Mouse (Mus musculus): Measurements from ENCODE around the gene Tro.

DNA sequence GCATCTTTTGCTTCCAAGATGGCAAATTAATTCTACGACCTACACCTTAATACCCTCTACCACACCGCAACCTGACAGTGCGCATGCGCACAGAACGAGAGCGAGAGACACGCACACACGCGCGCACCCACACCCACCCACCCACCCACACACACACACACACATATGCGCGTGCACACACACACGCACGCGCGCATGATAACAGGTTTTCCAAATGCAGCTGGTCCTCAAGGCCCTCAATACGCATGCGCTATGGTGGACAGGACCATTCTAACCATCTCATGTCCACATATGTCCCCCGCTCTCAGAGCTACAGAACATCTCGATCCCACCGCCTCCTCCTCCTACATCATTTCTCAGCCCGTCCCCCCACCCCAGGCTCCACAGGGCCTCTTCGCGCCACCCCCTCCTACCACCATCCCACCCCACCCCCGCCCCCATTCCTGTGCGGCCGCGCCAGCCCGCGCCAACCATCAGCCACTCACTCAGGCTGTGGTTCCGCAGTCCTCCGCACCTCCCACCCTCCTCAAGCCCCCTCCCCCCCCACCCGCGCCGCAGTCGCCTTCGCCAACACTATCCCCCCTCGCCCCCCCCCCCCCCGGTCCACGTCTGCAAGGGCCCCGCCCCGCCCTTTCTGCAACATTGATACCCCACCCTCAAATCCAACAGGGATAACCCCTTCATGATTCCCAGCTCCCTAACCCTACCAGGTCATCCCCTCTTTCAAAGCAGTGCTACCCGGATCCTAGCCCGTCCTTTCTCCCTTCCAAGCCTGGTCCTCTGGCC, 1.1 kb downstream of the Tro start:
- TF ChIP-seq CTCF (IDR thresholded peaks at IDR 0.05; ENCODE audit: low read depth) (no peak), EP300 (IDR thresholded peaks at IDR 0.05; ENCODE audit: low read depth) (no peak)

All from liver, embryonic 14.5 days (tissue).